Mouse (Mus musculus): ENCODE data around the gene Iqcf5.

Iqcf5 gene

GRCm38 (mm10) chr9:106514273-106514672 is at the start of gene Iqcf5:
TSS of gene Iqcf5 (plus strand) at chr9:106514573.
- no peak for DNase-seq (ENCODE audit: low spot score in 2 of 2)

GRCm38 (mm10) chr9:106464751-106465541 is 49.4 kb upstream of the Iqcf5 start:
- DNase-seq (ENCODE audit: low spot score in 2 of 2) = peak; percentile 37 to 40

DNA sequence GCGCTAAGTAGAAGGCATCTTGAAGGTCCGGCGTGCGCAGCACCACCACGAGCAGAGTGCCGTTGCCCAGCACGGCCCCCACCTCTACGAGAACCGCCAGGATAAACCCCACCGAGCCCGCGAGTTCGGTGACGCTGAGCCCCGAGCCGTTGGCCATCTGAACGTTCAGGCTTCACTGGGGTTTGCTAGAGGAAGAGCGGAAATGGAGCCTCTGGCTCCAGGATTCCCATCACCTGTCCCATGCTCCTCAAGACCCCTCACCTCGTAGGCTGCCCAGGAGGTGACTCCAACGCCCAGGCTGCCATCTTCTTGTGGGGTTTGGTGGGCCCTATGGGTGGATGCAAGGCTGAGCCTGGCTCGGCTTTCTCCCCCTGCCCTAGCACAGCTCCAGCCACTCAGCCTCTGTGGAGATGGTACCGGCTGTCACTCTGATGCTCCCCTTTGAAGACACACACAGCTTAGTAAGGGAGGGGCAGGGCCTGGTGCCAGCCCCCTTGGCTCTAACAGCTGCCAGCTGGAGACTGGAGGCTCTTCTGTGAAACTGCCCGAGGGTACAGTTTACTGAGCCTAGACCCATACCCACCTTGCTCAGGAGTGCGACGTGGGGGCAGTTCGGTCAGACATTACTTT is 48.7 kb upstream of the Iqcf5 start, which contains the start of gene Gpr62:
Gene Gpr62 (minus strand): TSS at position 368 of the 630 bp plus-strand sequence.
- DNase-seq (ENCODE audit: low spot score in 2 of 2) = no peak

- DNase-seq (ENCODE audit: low spot score in 2 of 2) = no peak
These were observed 47.7 kb upstream of the Iqcf5 start for GRCm38 (mm10) chr9:106466721-106467120.

- DNase-seq (ENCODE audit: low spot score in 2 of 2) = no peak
These were observed 46.6 kb upstream of the Iqcf5 start for GRCm38 (mm10) chr9:106467746-106468145.

DNA sequence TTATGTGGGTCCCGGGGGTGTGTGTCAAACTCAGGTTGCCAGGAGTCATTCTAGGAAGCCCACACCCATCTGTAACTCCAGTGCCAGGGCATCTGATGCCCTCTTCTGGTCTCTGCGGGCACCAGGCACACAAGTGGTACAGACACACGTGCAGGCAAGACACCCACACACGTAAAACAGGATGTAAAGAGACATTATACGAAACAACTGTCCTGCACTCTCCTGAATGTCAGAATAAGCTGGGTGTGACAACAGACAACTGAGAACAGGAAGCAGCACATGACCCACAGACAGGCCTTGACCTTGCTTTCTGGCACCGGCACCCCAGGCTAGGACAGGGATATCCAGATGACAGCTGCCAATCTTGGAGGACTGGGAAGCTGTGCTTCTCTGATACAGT is 45.1 kb upstream of the Iqcf5 start:
- peak in 1 of 2 experiments; percentile 33 for DNase-seq (ENCODE audit: low spot score in 2 of 2)

GRCm38 (mm10) chr9:106469776-106470175 is 44.6 kb upstream of the Iqcf5 start:
- no peak for DNase-seq (ENCODE audit: low spot score in 2 of 2)

GRCm38 (mm10) chr9:106470991-106471750 is 43.2 kb upstream of the Iqcf5 start:
- no peak for DNase-seq (ENCODE audit: low spot score in 2 of 2)

- DNase-seq (ENCODE audit: low spot score in 2 of 2) = no peak
These were observed 42.5 kb upstream of the Iqcf5 start for GRCm38 (mm10) chr9:106471892-106472291.

- DNase-seq (ENCODE audit: low spot score in 2 of 2) = no peak
These were observed 42.1 kb upstream of the Iqcf5 start for GRCm38 (mm10) chr9:106472321-106472720.

GRCm38 (mm10) chr9:106473081-106473752 is 41.2 kb upstream of the Iqcf5 start:
- no peak for DNase-seq (ENCODE audit: low spot score in 2 of 2)

DNA sequence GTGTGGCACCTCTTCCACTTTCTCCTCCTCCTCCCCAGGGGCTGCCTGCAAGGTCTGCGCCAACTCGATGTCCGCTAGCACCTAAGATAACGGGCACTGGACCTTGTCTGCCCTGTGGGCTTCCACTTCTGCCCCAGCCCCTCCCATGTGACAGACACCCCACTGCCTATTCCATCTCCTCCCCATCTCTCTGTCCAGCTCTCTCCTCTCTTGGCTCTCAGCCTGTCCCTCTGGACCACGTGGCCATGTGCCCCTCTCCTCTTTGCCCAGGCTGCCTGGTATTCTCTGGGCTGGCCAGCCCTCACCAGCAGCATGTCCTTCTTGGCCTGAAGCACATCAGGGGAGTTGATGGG is 40.6 kb upstream of the Iqcf5 start:
- DNase-seq (ENCODE audit: low spot score in 2 of 2) = no peak

DNA sequence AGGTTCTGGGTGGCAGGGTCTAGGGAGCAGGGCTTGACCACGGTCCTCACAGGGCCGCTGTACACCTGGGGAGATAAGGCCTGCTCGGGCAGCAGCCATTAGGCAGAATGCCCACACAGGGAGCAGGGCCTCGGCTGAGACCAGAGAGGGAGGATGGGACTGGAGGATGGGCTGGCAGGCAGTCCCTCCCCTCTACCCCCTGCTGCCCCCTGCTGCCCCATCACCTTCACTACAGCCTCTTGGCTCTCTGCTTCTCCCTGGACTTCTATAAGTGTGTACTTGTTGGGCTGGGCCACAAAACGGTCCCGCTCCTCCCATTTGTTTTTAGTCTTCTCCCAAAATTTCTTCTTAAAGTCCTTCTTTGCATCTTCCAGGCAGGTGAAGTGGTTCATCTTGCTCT is 39.9 kb upstream of the Iqcf5 start:
- DNase-seq (ENCODE audit: low spot score in 2 of 2) = peak; percentile 60 to 71

GRCm38 (mm10) chr9:106475046-106475445 is 39.3 kb upstream of the Iqcf5 start:
- no peak for DNase-seq (ENCODE audit: low spot score in 2 of 2)

DNA sequence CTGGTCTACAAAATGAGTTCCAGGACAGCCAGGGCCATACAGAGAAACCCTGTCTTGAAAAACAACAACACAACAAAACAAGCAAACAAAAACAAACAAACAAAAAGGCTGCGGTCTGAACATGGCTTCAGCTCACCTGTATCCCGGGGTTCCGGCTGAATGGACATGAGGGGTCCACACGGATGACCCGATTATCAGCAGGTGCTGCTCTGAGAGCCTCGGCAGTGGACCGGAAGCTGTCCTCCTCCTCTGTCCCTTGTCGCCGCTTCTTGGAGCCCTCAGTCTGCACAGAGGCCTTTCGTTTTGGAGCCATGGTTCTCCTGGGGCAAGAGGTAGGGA is 38.7 kb upstream of the Iqcf5 start, which contains the start of gene Rrp9:
Gene Rrp9 (plus strand): TSS at position 301 of the 339 bp plus-strand sequence.
- DNase-seq (ENCODE audit: low spot score in 2 of 2) = no peak

DNA sequence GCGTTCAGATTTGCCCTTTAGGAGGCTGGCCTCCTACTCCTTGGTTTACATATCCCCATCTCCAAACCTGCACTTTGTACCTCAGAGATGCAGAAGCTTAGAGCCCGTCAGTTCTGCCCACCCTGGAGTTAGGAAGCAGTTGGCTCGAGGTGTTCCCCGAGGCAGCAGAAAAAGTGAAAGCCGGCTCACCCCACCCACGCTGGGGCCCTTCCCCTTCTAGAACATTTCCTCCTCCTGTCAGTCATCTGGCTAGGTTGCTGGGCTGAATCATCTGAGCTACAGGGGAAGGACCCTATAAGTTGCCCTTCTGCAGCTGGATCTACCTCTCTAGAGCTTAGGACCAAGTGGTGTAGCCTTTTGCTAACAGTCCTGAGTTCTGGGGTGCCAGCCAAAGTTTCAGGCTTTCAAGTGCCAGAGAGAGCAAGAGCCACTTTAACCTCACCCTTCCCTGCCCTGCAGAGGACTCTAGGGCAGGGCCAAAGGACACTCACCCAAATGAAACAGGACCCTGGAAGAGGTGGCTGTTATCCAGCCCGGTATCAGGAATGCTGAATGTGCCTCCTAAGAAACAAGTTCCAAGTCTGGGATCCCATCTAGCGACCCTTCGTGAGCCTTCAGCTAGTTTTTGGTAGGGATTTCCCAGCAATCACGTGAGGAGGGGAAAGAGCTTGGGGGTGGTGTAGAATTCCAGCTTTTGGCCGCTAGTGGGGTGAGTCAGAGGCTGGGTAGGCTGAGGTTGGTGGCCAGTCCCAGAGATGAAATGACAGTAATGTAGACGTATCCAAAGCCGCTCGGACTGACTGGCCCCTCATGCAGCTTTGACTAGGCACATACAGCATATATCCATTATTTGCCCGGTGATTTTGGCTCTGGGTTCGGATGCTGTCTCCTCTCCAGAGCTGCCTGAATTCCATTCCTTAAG is 38.1 kb upstream of the Iqcf5 start:
- DNase-seq (ENCODE audit: low spot score in 2 of 2) = peak; percentile 51 to 68

- DNase-seq (ENCODE audit: low spot score in 2 of 2) = peak; percentile 98 to 99
These were observed 37.4 kb upstream of the Iqcf5 start, which contains the start of gene Parp3 for GRCm38 (mm10) chr9:106476924-106477484. TSS of gene Parp3 (minus strand) at chr9:106476949.

- no peak for DNase-seq (ENCODE audit: low spot score in 2 of 2)
These were observed 36.7 kb upstream of the Iqcf5 start for GRCm38 (mm10) chr9:106477649-106478048.

GRCm38 (mm10) chr9:106478101-106478500 is 36.3 kb upstream of the Iqcf5 start:
- no peak for DNase-seq (ENCODE audit: low spot score in 2 of 2)

DNA sequence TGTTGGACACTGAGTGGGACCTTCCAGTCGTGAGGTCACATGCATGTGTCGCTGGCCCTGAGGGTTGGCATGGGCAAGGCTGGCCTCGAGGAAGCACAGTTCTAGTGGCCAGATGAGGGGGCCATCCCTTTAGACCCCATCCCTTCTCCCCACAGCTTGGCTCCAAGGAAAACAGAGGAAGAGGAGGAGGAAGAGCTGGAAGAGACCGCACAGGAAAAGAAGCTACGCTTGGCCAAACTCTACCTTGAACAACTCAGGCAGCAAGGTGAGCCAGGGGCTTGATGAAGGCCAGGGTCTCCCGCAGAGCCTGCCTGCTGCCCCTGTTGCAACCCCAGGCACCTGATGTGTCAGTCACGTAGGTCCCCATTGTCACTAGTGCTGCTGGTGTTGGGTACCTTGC is 33.8 kb upstream of the Iqcf5 start:
- no peak for DNase-seq (ENCODE audit: low spot score in 2 of 2)

All from natural killer cell, adult 2 months (primary cell).